Mouse (Mus musculus) limb, embryonic 10.5 days (tissue): ENCODE results near the gene Tmem117. TPM values are rescaled to one million over a fixed set of nuclear protein-coding genes. Genes with fewer than 3 reads are reported as not detected.

Source experiments
- DNase-seq: peaks from one replicate; pipeline ENCODE4 v3.0.0-alpha.2; 2017; ENCODE audit warnings: low spot score
- H3K27ac ChIP-seq: fragments of 300-500 bp; sonication (generic); 2 replicates; pipeline ENCODE4 v1.5.1; 2016; ENCODE audit warnings: mild to moderate bottlenecking
- H3K27me3 ChIP-seq: fragments of 300-500 bp; sonication (generic); 2 replicates; pipeline ENCODE4 v1.6.1; 2016; ENCODE audit warnings: low read depth, mild to moderate bottlenecking; ENCODE audit not compliant: poor library complexity, severe bottlenecking
- H3K36me3 ChIP-seq: fragments of 300-500 bp; sonication (generic); 2 replicates; pipeline ENCODE4 v1.6.1; 2016; ENCODE audit warnings: mild to moderate bottlenecking, moderate library complexity
- H3K4me1 ChIP-seq: fragments of 300-500 bp; sonication (generic); 2 replicates; pipeline ENCODE4 v1.6.1; 2016
- H3K4me3 ChIP-seq: fragments of 300-500 bp; sonication (generic); 2 replicates; pipeline ENCODE4 v1.5.1; 2016; ENCODE audit warnings: mild to moderate bottlenecking, moderate library complexity
- H3K9me3 ChIP-seq: fragments of 300-500 bp; sonication (generic); replicated peaks from 2 replicates; pipeline ENCODE4 v1.6.1; 2016; ENCODE audit warnings: mild to moderate bottlenecking
- WGBS: fragments of 180-500 bp; shearing (Covaris S2); methylation state at CpG from one replicate; pipeline ENCODE4 v1.1.7; 2016; 5-methylcytosine and 5-hydroxymethylcytosine counted together
- polyA plus RNA-seq: library from polyadenylated mRNA; unstranded; fragments of >200 nt; fragmentation: Nextera tagmentation; extraction: Ambion mirVana; gene quantifications from 2 replicates; pipeline ENCODE4 v1.2.1, GENCODE M21; 2016

Tmem117 gene
- polyA plus RNA-seq, 1 experiment from 2014 or later: 0.99 TPM

- no peaks in the 10 kb centered on the region for H3K36me3 ChIP-seq
- 81% methylated on average over 8 of the region's 8 CpGs for WGBS
- no peak overlapping the region for H3K27ac ChIP-seq
- DNase-seq: no peak
- H3K4me1 ChIP-seq: 0 out of 2 replicates have a peak, but pooled peaks cover 5% of the 10 kb centered on the region
- H3K27me3 ChIP-seq: no peaks in the 10 kb centered on the region
- H3K9me3 ChIP-seq: no peaks in the 10 kb centered on the region
- no peak overlapping the region for H3K4me3 ChIP-seq
Observed at GRCm38 (mm10) chr15:95044011-95044410, 415.0 kb downstream of the Tmem117 start.

- H3K27me3 ChIP-seq: no peaks in the 10 kb centered on the region
- H3K9me3 ChIP-seq: no peaks in the 10 kb centered on the region
- H3K4me3 ChIP-seq: no peak overlapping the region
- 86% methylated on average over 2 of the region's 2 CpGs for WGBS
- DNase-seq: no peak
- no peak overlapping the region for H3K27ac ChIP-seq
- no peaks in the 10 kb centered on the region for H3K36me3 ChIP-seq
- 0 out of 2 replicates have a peak, but pooled peaks cover 6% of the 10 kb centered on the region for H3K4me1 ChIP-seq
Observed at GRCm38 (mm10) chr15:95047486-95047885, 418.5 kb downstream of the Tmem117 start.

DNA sequence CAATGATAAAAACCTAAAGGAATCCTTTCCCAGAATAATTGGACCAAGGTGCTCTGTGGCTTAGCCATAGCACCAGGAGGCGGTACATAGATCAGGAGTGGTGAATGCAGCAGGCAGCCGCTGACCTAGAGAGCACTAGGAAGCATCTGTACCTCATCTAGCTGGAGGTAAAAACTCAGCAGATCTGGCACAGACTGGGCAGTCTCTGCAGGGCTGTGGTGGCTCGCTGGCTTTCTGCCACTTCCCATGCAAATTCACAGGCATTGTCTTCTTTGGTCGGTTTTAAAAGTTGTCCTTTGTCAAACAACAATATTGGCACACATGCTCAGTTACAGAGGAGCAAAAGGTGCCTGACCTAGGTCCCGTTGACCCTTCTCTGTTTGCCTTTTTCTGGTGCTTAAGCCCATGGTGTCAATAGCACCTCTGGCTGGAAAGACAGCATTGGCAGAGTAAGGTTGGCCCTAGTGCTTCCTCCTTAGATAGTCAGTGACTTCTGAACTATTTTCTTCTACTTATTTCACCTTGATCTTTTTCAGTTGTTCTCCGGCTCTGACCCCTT, 420.2 kb downstream of the Tmem117 start:
- no peak overlapping the region for H3K4me3 ChIP-seq
- H3K4me1 ChIP-seq: 0 out of 2 replicates have a peak, but pooled peaks cover 6% of the 10 kb centered on the region
- H3K36me3 ChIP-seq: no peaks in the 10 kb centered on the region
- DNase-seq: no peak
- 76% methylated on average over 6 of the region's 6 CpGs for WGBS
- no peaks in the 10 kb centered on the region for H3K9me3 ChIP-seq
- H3K27ac ChIP-seq: no peak overlapping the region
- H3K27me3 ChIP-seq: no peaks in the 10 kb centered on the region

- Histone ChIP-seq H3K4me3 (no peak overlapping the region), H3K9me3 (no peaks in the 10 kb centered on the region), H3K4me1 (no peaks in the 10 kb centered on the region), H3K27ac (no peak overlapping the region), H3K36me3 (no peaks in the 10 kb centered on the region), H3K27me3 (no peaks in the 10 kb centered on the region)
- DNase-seq: no peak
- WGBS: 67% methylated on average over 8 of the region's 8 CpGs
Observed at GRCm38 (mm10) chr15:95055081-95055650, 426.1 kb downstream of the Tmem117 start.

- Histone ChIP-seq H3K4me1 (no peaks in the 10 kb centered on the region), H3K27ac (no peak overlapping the region), H3K4me3 (no peak overlapping the region), H3K9me3 (no peaks in the 10 kb centered on the region), H3K27me3 (no peaks in the 10 kb centered on the region), H3K36me3 (no peaks in the 10 kb centered on the region)
- no peak for DNase-seq
- WGBS: 78% methylated on average over 1 of the region's 1 CpGs
Observed at GRCm38 (mm10) chr15:95068023-95068422, 439.0 kb downstream of the Tmem117 start.

- DNase-seq: no peak
- Histone ChIP-seq H3K27me3 (no peaks in the 10 kb centered on the region), H3K27ac (no peak overlapping the region), H3K9me3 (no peaks in the 10 kb centered on the region), H3K4me3 (no peak overlapping the region), H3K36me3 (no peaks in the 10 kb centered on the region), H3K4me1 (no peaks in the 10 kb centered on the region)
- 85% methylated on average over 1 of the region's 1 CpGs for WGBS
Observed at GRCm38 (mm10) chr15:95068799-95069198, 439.8 kb downstream of the Tmem117 start.

DNA sequence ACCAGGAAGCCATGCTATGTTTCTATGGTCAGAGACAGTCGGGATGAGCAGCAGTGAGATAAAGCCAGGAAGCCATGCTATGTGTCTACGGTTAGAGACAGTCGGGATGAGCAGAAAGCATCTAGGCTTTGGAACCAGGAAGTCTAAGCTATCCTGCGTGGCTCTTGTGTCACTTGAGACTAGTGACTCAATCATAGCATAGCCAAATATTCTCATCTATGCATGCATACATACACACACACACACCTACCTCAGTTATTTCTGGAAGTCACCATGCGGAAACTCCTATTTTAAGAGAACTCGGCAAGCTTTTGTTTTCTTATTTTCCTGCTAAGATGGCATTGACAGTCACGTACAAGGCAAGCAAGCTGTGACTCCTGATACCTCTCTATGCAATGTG, 441.8 kb downstream of the Tmem117 start:
- no peak overlapping the region for H3K4me3 ChIP-seq
- no peaks in the 10 kb centered on the region for H3K9me3 ChIP-seq
- H3K4me1 ChIP-seq: no peaks in the 10 kb centered on the region
- H3K27ac ChIP-seq: no peak overlapping the region
- H3K27me3 ChIP-seq: no peaks in the 10 kb centered on the region
- H3K36me3 ChIP-seq: no peaks in the 10 kb centered on the region
- DNase-seq: no peak
- WGBS: 94% methylated on average over 7 of the region's 7 CpGs

GRCm38 (mm10) chr15:95075356-95075755, 446.3 kb downstream of the Tmem117 start:
- Histone ChIP-seq H3K4me3 (no peak overlapping the region), H3K4me1 (no peaks in the 10 kb centered on the region), H3K27me3 (no peaks in the 10 kb centered on the region), H3K27ac (no peak overlapping the region), H3K36me3 (no peaks in the 10 kb centered on the region), H3K9me3 (no peaks in the 10 kb centered on the region)
- 94% methylated on average over 12 of the region's 12 CpGs for WGBS
- no peak for DNase-seq

DNA sequence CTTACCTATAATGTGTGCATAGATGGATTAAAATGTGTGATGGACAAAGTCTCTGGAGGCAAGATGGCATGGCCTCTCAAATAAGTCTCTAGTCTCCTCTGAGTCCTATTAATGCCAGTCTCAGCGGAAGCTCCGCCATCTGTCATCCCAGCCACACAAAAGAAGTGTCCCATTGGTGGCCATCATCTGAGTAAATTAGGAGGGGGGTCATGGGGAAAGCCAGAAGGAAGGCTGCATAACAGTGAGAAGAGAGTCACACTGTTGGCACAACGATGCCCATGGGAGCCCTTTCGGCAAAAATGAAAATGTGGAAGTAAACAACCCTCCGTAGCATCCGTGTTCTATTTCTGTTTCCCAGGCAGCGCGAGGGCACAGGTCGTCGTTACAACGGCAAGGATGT, 452.6 kb downstream of the Tmem117 start:
- Histone ChIP-seq H3K4me3 (no peak overlapping the region), H3K27me3 (no peaks in the 10 kb centered on the region), H3K9me3 (no peaks in the 10 kb centered on the region), H3K4me1 (no peaks in the 10 kb centered on the region), H3K36me3 (no peaks in the 10 kb centered on the region), H3K27ac (no peak overlapping the region)
- 97% methylated on average over 11 of the region's 11 CpGs for WGBS
- no peak for DNase-seq

DNA sequence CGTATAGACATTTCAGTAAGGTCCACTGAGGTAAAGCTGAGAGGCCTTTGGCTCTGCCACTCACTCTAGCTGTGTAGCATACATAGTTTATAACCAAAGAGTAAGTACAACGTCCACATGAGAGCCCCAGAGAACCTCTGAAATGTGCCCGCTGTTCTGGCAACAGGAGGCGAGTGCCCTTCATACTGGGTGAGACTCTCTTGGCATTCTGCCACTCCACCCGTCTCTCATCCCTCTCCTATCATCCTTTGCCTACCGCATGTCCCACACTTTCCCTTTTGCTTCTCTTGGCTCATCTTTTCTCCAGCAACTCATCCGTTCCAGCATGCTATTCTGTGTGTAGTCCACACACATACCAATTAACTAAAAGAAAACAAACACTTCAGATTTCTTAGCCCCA, 456.9 kb downstream of the Tmem117 start:
- WGBS: 87% methylated on average over 7 of the region's 7 CpGs
- H3K27ac ChIP-seq: no peak overlapping the region

GRCm38 (mm10) chr15:95100133-95100532, 471.1 kb downstream of the Tmem117 start:
- no peak for DNase-seq
- H3K27ac ChIP-seq: no peak overlapping the region
- 94% methylated on average over 7 of the region's 7 CpGs for WGBS
- peaks cover 16% of the 10 kb centered on the region for H3K4me1 ChIP-seq
- H3K27me3 ChIP-seq: no peaks in the 10 kb centered on the region
- H3K4me3 ChIP-seq: no peak overlapping the region
- no peaks in the 10 kb centered on the region for H3K36me3 ChIP-seq
- H3K9me3 ChIP-seq: no peaks in the 10 kb centered on the region

More for the DNA sequence above, 456.9 kb downstream of the Tmem117 start:
- DNase-seq: no peak
- no peaks in the 10 kb centered on the region for H3K9me3 ChIP-seq
- H3K27me3 ChIP-seq: no peaks in the 10 kb centered on the region
- H3K36me3 ChIP-seq: no peaks in the 10 kb centered on the region
- H3K4me3 ChIP-seq: no peak overlapping the region
- H3K4me1 ChIP-seq: no peaks in the 10 kb centered on the region

- DNase-seq: no peak
- Histone ChIP-seq H3K27me3 (no peaks in the 10 kb centered on the region), H3K4me3 (no peak overlapping the region), H3K9me3 (no peaks in the 10 kb centered on the region), H3K4me1 (peaks cover 16% of the 10 kb centered on the region), H3K36me3 (no peaks in the 10 kb centered on the region), H3K27ac (no peak overlapping the region)
Observed at GRCm38 (mm10) chr15:95101522-95101921, 472.5 kb downstream of the Tmem117 start.

DNA sequence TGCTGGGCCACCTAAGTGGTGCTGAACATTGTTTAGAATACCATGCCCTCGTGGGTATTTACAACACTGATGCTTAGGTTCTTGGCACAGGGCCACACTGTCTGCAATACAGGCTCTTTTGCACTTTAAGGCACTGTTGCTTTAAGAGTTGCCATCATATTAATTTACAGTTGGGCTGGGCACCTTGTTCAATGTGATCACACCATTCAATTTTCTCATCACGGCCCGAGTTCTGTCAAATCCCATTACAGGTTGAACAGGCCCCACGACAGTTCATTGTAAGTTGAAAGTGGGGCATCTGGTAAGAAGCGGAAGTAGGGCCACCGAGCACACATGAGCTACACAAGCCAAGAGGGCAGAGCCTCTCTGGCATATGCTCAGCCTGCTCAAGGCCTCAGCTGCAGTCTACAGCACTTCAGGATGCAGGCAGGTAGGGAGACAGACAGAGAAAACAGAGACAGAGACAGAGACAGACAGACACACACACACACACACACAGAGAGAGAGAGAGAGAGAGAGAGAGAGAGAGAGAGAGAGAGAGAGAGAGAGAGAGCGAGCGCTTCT, 478.3 kb downstream of the Tmem117 start:
- no peaks in the 10 kb centered on the region for H3K36me3 ChIP-seq
- H3K9me3 ChIP-seq: no peaks in the 10 kb centered on the region
- H3K27ac ChIP-seq: no peak overlapping the region
- 83% methylated on average over 8 of the region's 8 CpGs for WGBS
- H3K4me3 ChIP-seq: no peak overlapping the region
- peaks cover 10% of the 10 kb centered on the region for H3K4me1 ChIP-seq
- H3K27me3 ChIP-seq: no peaks in the 10 kb centered on the region
- no peak for DNase-seq
